Mouse (Mus musculus): ENCODE results near the gene Stag2.

Stag2 gene

GRCm38 (mm10) chrX:42215742-42216141 lies 66.6 kb downstream of the Stag2 start:
- DNase-seq (ENCODE audit: low spot score): no peak

GRCm38 (mm10) chrX:42250342-42250741 lies 101.2 kb downstream of the Stag2 start:
- no peak for DNase-seq (ENCODE audit: low spot score)

GRCm38 (mm10) chrX:42272713-42273112 lies 123.6 kb downstream of the Stag2 start:
- no peak for DNase-seq (ENCODE audit: low spot score)

GRCm38 (mm10) chrX:42290215-42290614 lies 141.1 kb downstream of the Stag2 start:
- no peak for DNase-seq (ENCODE audit: low spot score)

GRCm38 (mm10) chrX:42315231-42315630 lies 166.1 kb downstream of the Stag2 start:
- DNase-seq (ENCODE audit: low spot score): no peak

- no peak for DNase-seq (ENCODE audit: low spot score)
These were observed 171.3 kb downstream of the Stag2 start for GRCm38 (mm10) chrX:42320424-42320823.

GRCm38 (mm10) chrX:42321200-42321773 lies 172.2 kb downstream of the Stag2 start:
- no peak for DNase-seq (ENCODE audit: low spot score)

- DNase-seq (ENCODE audit: low spot score): no peak
These were observed 175.7 kb downstream of the Stag2 start for GRCm38 (mm10) chrX:42324848-42325247.

Measured in layer of hippocampus, adult 9-10 months (tissue).